Mouse (Mus musculus): Measurements from ENCODE around the gene Tm6sf2. TPM values are rescaled to one million over a fixed set of nuclear protein-coding genes. Genes with fewer than 3 reads are reported as not detected.

Tm6sf2 gene
- polyA plus RNA-seq, 1 experiment from 2014 or later: 1.0 TPM

- H3K36me3 ChIP-seq (replicated peaks; ENCODE audit: control insufficient read depth, insufficient read depth): peaks cover 6% of the 10 kb centered on the region
- H3K4me3 ChIP-seq (replicated peaks; ENCODE audit: low read length): no peak overlapping the region
- WGBS: 66% methylated on average over 3 of the region's 3 CpGs
- DNase-seq (ENCODE audit: low spot score): no peak
- H3K4me1 ChIP-seq (replicated peaks; ENCODE audit: control insufficient read depth, insufficient read depth, low read length): peaks cover 13% of the 10 kb centered on the region; the same call in 1 of the 2 replicates
- no peak overlapping the region for H3K4me2 ChIP-seq (replicated peaks)
- H3K27me3 ChIP-seq (ENCODE audit: control insufficient read depth, insufficient read depth, low read length): no peaks in the 10 kb centered on the region
- peak overlapping the region; percentile 74 for H3K27ac ChIP-seq
- no peak overlapping the region for H3K9ac ChIP-seq
- no peak for ATAC-seq (ENCODE audit: low FRiP score)
- no peaks in the 10 kb centered on the region for H3K9me3 ChIP-seq (ENCODE audit: control insufficient read depth, low read length)
Observed at GRCm38 (mm10) chr8:70128435-70128834, 55.7 kb downstream of the Tm6sf2 start.

GRCm38 (mm10) chr8:70129309-70129952 lies 56.7 kb downstream of the Tm6sf2 start:
- H3K9me3 ChIP-seq (ENCODE audit: control insufficient read depth, low read length): no peaks in the 10 kb centered on the region
- H3K4me2 ChIP-seq (replicated peaks): no peak overlapping the region
- peak; percentile 68 for ATAC-seq (ENCODE audit: low FRiP score)
- peaks cover 16% of the 10 kb centered on the region for H3K36me3 ChIP-seq (replicated peaks; ENCODE audit: control insufficient read depth, insufficient read depth)
- WGBS: 61% methylated on average over 9 of the region's 9 CpGs
- H3K9ac ChIP-seq: no peak overlapping the region
- no peak for DNase-seq (ENCODE audit: low spot score)
- H3K27ac ChIP-seq: peak overlapping the region; percentile 74
- H3K4me1 ChIP-seq (replicated peaks; ENCODE audit: control insufficient read depth, insufficient read depth, low read length): peaks cover 13% of the 10 kb centered on the region; the same call in 1 of the 2 replicates
- no peaks in the 10 kb centered on the region for H3K27me3 ChIP-seq (ENCODE audit: control insufficient read depth, insufficient read depth, low read length)
- H3K4me3 ChIP-seq (replicated peaks; ENCODE audit: low read length): no peak overlapping the region

Small RNAs within 50 kb of the gene (microRNA-seq; reads per million reads assigned to microRNA genes)
- gene Mir7066: 4.5 reads per million, percentile 20 among the genes with 10 or more reads in this experiment

Other genes with a start within 250 kb of the Tm6sf2 start
- 52.9 and 59.7 TPM in 2 replicates for gene Pbx4, start 240.4 kb upstream of the Tm6sf2 start, polyA plus RNA-seq (2014; fragmentation: Nextera tagmentation; extraction: Ambion mirVana)
- 4.1 and 4.2 TPM in 2 replicates for gene Cilp2, start 185.2 kb upstream of the Tm6sf2 start, polyA plus RNA-seq (2014; fragmentation: Nextera tagmentation; extraction: Ambion mirVana)
- 4.6 and 4.7 TPM in 2 replicates for gene Tssk6, start 170.7 kb upstream of the Tm6sf2 start, polyA plus RNA-seq (2014; fragmentation: Nextera tagmentation; extraction: Ambion mirVana)
- gene Ndufa13, start 170.4 kb upstream of the Tm6sf2 start, polyA plus RNA-seq (2014; fragmentation: Nextera tagmentation; extraction: Ambion mirVana): 201 and 213 TPM in 2 replicates
- 11.0 and 12.3 TPM in 2 replicates for gene Yjefn3, start 170.2 kb upstream of the Tm6sf2 start, polyA plus RNA-seq (2014; fragmentation: Nextera tagmentation; extraction: Ambion mirVana)
- 26.4 and 26.5 TPM in 2 replicates for gene Gatad2a, start 76.5 kb upstream of the Tm6sf2 start, polyA plus RNA-seq (2014; fragmentation: Nextera tagmentation; extraction: Ambion mirVana)
- gene Mau2, start 30.2 kb upstream of the Tm6sf2 start, polyA plus RNA-seq (2014; fragmentation: Nextera tagmentation; extraction: Ambion mirVana): 69.3 and 69.4 TPM in 2 replicates
- 40.3 and 44.8 TPM in 2 replicates for gene Sugp1, start 30.1 kb upstream of the Tm6sf2 start, polyA plus RNA-seq (2014; fragmentation: Nextera tagmentation; extraction: Ambion mirVana)
- gene Hapln4, start 10.5 kb downstream of the Tm6sf2 start, polyA plus RNA-seq (2014; fragmentation: Nextera tagmentation; extraction: Ambion mirVana): 0.80 and 1.1 TPM in 2 replicates
- 141 and 152 TPM in 2 replicates for gene Ncan, start 47.9 kb downstream of the Tm6sf2 start, polyA plus RNA-seq (2014; fragmentation: Nextera tagmentation; extraction: Ambion mirVana)
- 29.1 and 29.5 TPM in 2 replicates for gene Nr2c2ap, start 58.4 kb downstream of the Tm6sf2 start, polyA plus RNA-seq (2014; fragmentation: Nextera tagmentation; extraction: Ambion mirVana)
- 7.2 and 8.2 TPM in 2 replicates for gene Rfxank, start 66.2 kb downstream of the Tm6sf2 start, polyA plus RNA-seq (2014; fragmentation: Nextera tagmentation; extraction: Ambion mirVana)
- gene Borcs8, start 66.6 kb downstream of the Tm6sf2 start, polyA plus RNA-seq (2014; fragmentation: Nextera tagmentation; extraction: Ambion mirVana): 62.1 and 62.7 TPM in 2 replicates
- 0.73 and 0.83 TPM in 2 replicates for gene Mef2b, start 66.8 kb downstream of the Tm6sf2 start, polyA plus RNA-seq (2014; fragmentation: Nextera tagmentation; extraction: Ambion mirVana)
- 37.4 and 39.9 TPM in 2 replicates for gene Tmem161a, start 99.4 kb downstream of the Tm6sf2 start, polyA plus RNA-seq (2014; fragmentation: Nextera tagmentation; extraction: Ambion mirVana)
- 6.5 and 6.9 TPM in 2 replicates for gene Slc25a42, start 139.4 kb downstream of the Tm6sf2 start, polyA plus RNA-seq (2014; fragmentation: Nextera tagmentation; extraction: Ambion mirVana)
- gene Sugp2, start 161.3 kb downstream of the Tm6sf2 start, polyA plus RNA-seq (2014; fragmentation: Nextera tagmentation; extraction: Ambion mirVana): 77.8 and 78.8 TPM in 2 replicates
- 97.6 and 102 TPM in 2 replicates for gene Armc6, start 161.5 kb downstream of the Tm6sf2 start, polyA plus RNA-seq (2014; fragmentation: Nextera tagmentation; extraction: Ambion mirVana)
- gene Homer3, start 209.9 kb downstream of the Tm6sf2 start, polyA plus RNA-seq (2014; fragmentation: Nextera tagmentation; extraction: Ambion mirVana): 23.5 and 25.1 TPM in 2 replicates
- 41.8 and 42.5 TPM in 2 replicates for gene Ddx49, start 229.6 kb downstream of the Tm6sf2 start, polyA plus RNA-seq (2014; fragmentation: Nextera tagmentation; extraction: Ambion mirVana)
- gene Cope, start 229.6 kb downstream of the Tm6sf2 start, polyA plus RNA-seq (2014; fragmentation: Nextera tagmentation; extraction: Ambion mirVana): 256 and 288 TPM in 2 replicates
- 42.9 TPM in 2 replicates for gene Cers1, start 242.9 kb downstream of the Tm6sf2 start, polyA plus RNA-seq (2014; fragmentation: Nextera tagmentation; extraction: Ambion mirVana)

All from hindbrain, embryonic 14.5 days (tissue).